Mouse (Mus musculus) bone marrow, adult 2 months (tissue): Measurements from ENCODE around the gene Ly86.

Experiments
- CTCF ChIP-seq: fragments of 200-500 bp; IDR thresholded peaks from 2 replicates; pipeline ENCODE4 v1.5.1; 2011; ENCODE audit warnings: low read length, control low read depth; ENCODE audit not compliant: control insufficient read depth, insufficient read depth
- POLR2A ChIP-seq: fragments of 200-500 bp; IDR thresholded peaks from 2 replicates; pipeline ENCODE4 v1.6.1; 2011; ENCODE audit warnings: low read depth, mild to moderate bottlenecking, control low read depth, low read length, borderline replicate concordance; ENCODE audit not compliant: control insufficient read depth

GRCm38 (mm10) chr13:37361249-37361648 lies 16.2 kb downstream of the Ly86 start:
- TF ChIP-seq CTCF (no peak), POLR2A (no peak)
